Mouse (Mus musculus) frontal cortex, postnatal 10 days (tissue): ENCODE results near the gene Ptpn14.
A peak's percentile ranks its signal among the peaks of the same experiment; 100 is the strongest.

Source experiments
- DNase-seq, 2 experiments: peaks; one replicate each; pipeline ENCODE4 v3.0.0; 2022; ENCODE audit warnings: low spot score in 2 of 2, mixed read lengths in 1 of 2

Ptpn14 gene

GRCm38 (mm10) chr1:189717546-189717945 is 10.5 kb upstream of the Ptpn14 start:
- DNase-seq: no peak

GRCm38 (mm10) chr1:189718600-189718999 is 9.5 kb upstream of the Ptpn14 start:
- DNase-seq: no peak

- no peak for DNase-seq
Observed at GRCm38 (mm10) chr1:189726121-189726520, 1.9 kb upstream of the Ptpn14 start.

GRCm38 (mm10) chr1:189727346-189727883 is 653 bp upstream of the Ptpn14 start:
- peak in 1 of 2 experiments; percentile 15 for DNase-seq

- DNase-seq: no peak
Observed at GRCm38 (mm10) chr1:189728784-189729115, 682 bp downstream of the Ptpn14 start.

- DNase-seq: no peak
Observed at GRCm38 (mm10) chr1:189729141-189729815, 1.2 kb downstream of the Ptpn14 start.

DNA sequence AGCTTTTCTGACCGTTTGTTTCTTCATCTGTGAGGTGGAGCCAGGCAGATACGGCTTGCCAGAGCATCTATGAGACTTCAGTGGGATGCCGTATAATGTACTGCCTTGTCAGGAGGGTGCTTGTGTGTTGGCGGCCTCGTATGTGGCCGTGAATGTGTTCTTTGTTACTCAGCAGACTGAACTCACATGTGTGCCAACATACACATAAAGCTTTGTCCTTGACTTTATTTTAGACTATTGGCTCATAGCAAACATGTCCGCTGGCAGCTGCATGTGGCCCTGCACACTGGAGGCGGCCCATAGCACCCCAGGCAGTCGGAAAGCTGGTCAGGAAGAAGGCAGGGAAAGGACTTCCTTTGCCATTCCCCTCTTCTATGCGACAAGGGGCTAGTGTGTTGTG is 3.6 kb downstream of the Ptpn14 start:
- DNase-seq: no peak

GRCm38 (mm10) chr1:189732156-189732555 is 4.1 kb downstream of the Ptpn14 start:
- no peak for DNase-seq

- DNase-seq: no peak
Observed at GRCm38 (mm10) chr1:189740075-189740474, 12.0 kb downstream of the Ptpn14 start.

- no peak for DNase-seq
Observed at GRCm38 (mm10) chr1:189742041-189742440, 14.0 kb downstream of the Ptpn14 start.

DNA sequence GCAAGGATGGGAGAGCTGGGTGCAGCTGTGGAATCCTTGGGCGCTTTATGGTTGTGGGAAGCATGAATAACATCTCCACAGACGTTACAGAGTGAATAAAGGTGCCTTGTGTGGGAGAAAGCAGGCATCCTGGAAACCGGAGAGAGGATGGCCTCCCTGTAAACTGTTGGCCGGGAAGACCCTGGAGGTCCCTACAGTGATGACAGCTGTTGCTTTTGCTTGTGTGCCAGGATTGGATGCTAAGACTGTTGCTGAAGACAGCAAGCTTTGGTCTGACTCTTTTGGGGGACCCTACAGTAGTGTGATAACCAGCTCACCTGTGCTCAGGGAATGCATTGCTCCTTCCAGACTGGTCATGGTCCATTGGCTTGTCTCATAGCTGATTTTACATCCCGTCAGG is 15.1 kb downstream of the Ptpn14 start:
- no peak for DNase-seq

- no peak for DNase-seq
Observed at GRCm38 (mm10) chr1:189744914-189745710, 17.0 kb downstream of the Ptpn14 start.

DNA sequence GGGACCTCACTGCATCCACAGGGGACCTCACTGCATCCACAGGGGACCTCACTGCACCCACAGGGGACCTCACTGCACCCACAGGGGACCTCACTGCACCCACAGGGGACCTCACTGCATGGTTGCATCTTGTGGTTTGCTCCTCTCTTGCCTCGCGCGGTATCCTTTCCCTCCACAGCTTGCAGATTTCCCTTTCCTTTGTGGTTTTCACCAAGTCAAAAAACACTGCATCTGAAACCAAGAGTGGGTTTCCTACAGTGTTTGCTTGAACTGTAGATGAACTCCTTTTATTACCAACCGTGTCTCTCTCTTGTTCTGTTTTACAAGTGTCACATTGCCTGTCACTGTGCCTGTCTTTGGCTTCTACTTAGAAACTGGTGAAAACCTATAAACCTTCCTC is 18.5 kb downstream of the Ptpn14 start:
- DNase-seq: no peak

- no peak for DNase-seq
Observed at GRCm38 (mm10) chr1:189749789-189750188, 21.7 kb downstream of the Ptpn14 start.

- no peak for DNase-seq
Observed at GRCm38 (mm10) chr1:189750233-189750632, 22.2 kb downstream of the Ptpn14 start.

DNA sequence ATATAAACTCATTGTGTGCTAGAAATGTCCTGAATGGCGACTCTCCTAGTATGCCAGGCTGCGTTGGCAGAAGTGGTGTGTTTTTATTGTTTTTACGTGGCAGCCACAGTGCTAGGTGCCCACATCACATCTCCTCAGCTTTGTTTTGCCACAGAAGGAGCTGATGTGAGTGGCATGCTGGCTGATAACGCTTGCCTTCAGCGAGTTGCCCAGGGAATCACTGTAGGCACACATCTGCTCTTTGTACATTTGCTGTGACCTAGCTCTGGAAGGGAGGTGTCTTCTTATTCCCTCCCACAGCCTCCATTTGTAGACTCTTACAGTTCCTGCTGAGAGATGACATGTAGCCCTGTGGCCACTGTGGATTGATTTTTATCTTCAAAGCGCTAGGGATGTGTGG is 24.2 kb downstream of the Ptpn14 start:
- no peak for DNase-seq

DNA sequence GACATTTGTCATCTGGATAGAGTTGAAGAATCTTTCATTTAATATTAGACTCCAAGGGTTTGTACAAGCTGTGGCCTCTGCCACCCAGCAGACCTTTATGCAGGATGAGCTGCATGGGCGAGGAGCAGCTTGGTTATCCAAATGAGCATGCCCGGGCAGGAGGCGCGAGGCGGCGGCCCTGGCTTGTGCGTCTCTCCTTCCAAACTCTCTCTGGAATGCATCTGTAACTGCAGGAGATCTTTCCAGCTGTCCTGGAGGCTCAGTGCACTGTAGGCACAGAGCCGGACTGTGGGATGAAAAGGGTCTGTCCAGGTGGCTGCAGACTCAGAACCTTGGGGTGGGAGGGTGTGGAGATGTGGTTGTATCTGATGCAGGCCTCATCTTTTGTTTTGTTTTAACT is 27.0 kb downstream of the Ptpn14 start:
- DNase-seq: no peak

- DNase-seq: no peak
Observed at GRCm38 (mm10) chr1:189756306-189757053, 28.4 kb downstream of the Ptpn14 start.

DNA sequence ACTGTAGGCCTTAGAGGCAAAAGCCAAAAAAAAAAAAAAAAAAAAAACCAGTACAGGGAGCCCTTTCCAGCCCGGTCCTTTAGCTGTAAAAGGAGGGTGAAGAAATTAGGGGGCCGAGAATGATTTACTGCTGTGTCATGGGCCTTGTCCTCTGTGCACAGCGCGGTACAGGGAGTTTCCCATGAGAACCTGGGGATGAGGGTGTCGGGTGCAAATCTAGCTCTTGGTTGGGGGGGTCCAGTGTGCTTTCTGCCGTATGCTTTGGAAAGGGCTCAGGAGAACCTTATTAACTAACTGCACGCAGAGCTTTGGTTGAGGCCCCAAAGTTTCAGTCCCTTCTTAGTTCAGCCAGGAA is 29.0 kb downstream of the Ptpn14 start:
- no peak for DNase-seq

GRCm38 (mm10) chr1:189761581-189762021 is 33.5 kb downstream of the Ptpn14 start:
- DNase-seq: no peak

- DNase-seq: no peak
Observed at GRCm38 (mm10) chr1:189764258-189764657, 36.2 kb downstream of the Ptpn14 start.

- no peak for DNase-seq
Observed at GRCm38 (mm10) chr1:189767164-189767563, 39.1 kb downstream of the Ptpn14 start.
